Mouse (Mus musculus) midbrain, embryonic 14.5 days (tissue): ENCODE results near the gene Syt7. TPM values are rescaled to one million over a fixed set of nuclear protein-coding genes. Genes with fewer than 3 reads are reported as not detected.

ENCODE experiments used
- ATAC-seq: fragments of 200-750 bp; cut with Nextera tagmentation; 2 replicates; pipeline ENCODE4 v1.8.0; 2017; ENCODE audit warnings: moderate number of reproducible peaks, moderate library complexity; ENCODE audit not compliant: low FRiP score, low TSS enrichment
- DNase-seq: peaks from one replicate; pipeline ENCODE4 v3.0.0-alpha.2; 2015
- H3K27ac ChIP-seq: fragments of 300-500 bp; sonication (generic); replicated peaks from 2 replicates; pipeline ENCODE4 v1.5.1; 2014; ENCODE audit warnings: mild to moderate bottlenecking, low read depth, low read length, moderate library complexity
- H3K27me3 ChIP-seq: fragments of 300-500 bp; sonication (generic); 2 replicates; pipeline ENCODE4 v1.6.1; 2014; ENCODE audit warnings: low read length, control low read depth, mixed read lengths; ENCODE audit not compliant: control insufficient read depth, insufficient read depth
- H3K36me3 ChIP-seq: fragments of 300-500 bp; sonication (generic); 2 replicates; pipeline ENCODE4 v1.6.1; 2014; ENCODE audit warnings: low read length, control low read depth; ENCODE audit not compliant: control insufficient read depth, insufficient read depth
- H3K4me1 ChIP-seq: fragments of 300-500 bp; sonication (generic); 2 replicates; pipeline ENCODE4 v1.6.1; 2014; ENCODE audit warnings: mild to moderate bottlenecking, antibody characterized with exemption, low read length, control low read depth; ENCODE audit not compliant: control insufficient read depth, insufficient read depth
- H3K4me2 ChIP-seq: fragments of 300-500 bp; sonication (generic); 2 replicates; pipeline ENCODE4 v1.6.1; 2014; ENCODE audit warnings: mild to moderate bottlenecking, low read length, moderate library complexity
- H3K4me3 ChIP-seq: fragments of 300-500 bp; sonication (generic); replicated peaks from 2 replicates; pipeline ENCODE4 v1.5.1; 2014; ENCODE audit warnings: low read depth, low read length
- H3K9ac ChIP-seq: fragments of 300-500 bp; sonication (generic); replicated peaks from 2 replicates; pipeline ENCODE4 v1.6.1; 2014; ENCODE audit warnings: mild to moderate bottlenecking, low read length, moderate library complexity
- H3K9me3 ChIP-seq: fragments of 300-500 bp; sonication (generic); 2 replicates; pipeline ENCODE4 v1.6.1; 2016; ENCODE audit warnings: low read length, control low read depth, mixed read lengths; ENCODE audit not compliant: control insufficient read depth
- WGBS: fragments of 180-500 bp; shearing (Covaris S2); extraction: QIAGEN DNeasy Blood & Tissue Kit; methylation state at CpG from one replicate; pipeline ENCODE4 v1.1.7; 2014; 5-methylcytosine and 5-hydroxymethylcytosine counted together
- polyA plus RNA-seq: library from polyadenylated mRNA; unstranded; fragments of >200 nt; fragmentation: Nextera tagmentation; extraction: Ambion mirVana; gene quantifications from 2 replicates; pipeline ENCODE4 v1.2.1, GENCODE M21; 2014

Syt7 gene
- polyA plus RNA-seq, 1 experiment from 2014 or later, result 10.1 TPM

GRCm38 (mm10) chr19:10454718-10455436 is 66.0 kb downstream of the Syt7 start:
- Histone ChIP-seq H3K27ac (no peak overlapping the region), H3K36me3 (no peaks in the 10 kb centered on the region), H3K4me1 (peaks cover 15% of the 10 kb centered on the region), H3K4me3 (no peak overlapping the region), H3K4me2 (no peak overlapping the region), H3K9me3 (no peaks in the 10 kb centered on the region), H3K27me3 (peaks cover 37% of the 10 kb centered on the region), H3K9ac (no peak overlapping the region)
- DNase-seq, result no peak
- 73% methylated on average over 4 of the region's 4 CpGs for WGBS
- no peak for ATAC-seq

- H3K4me3 ChIP-seq, result no peak overlapping the region
- 73% methylated on average over 3 of the region's 3 CpGs for WGBS
Measured at GRCm38 (mm10) chr19:10455437-10455806, 66.5 kb downstream of the Syt7 start.

GRCm38 (mm10) chr19:10456752-10457483 is 68.0 kb downstream of the Syt7 start, which contains the start of gene Lrrc10b:
Gene Lrrc10b, minus strand, starts transcription at chr19:10457473.
- under 1% methylated on average over 88 of the region's 96 CpGs for WGBS
- H3K27ac ChIP-seq, result peak within 1 kb of the TSS; percentile 57
- peak; percentile 91 for DNase-seq
- H3K4me3 ChIP-seq, result peak within 1 kb of the TSS; percentile 48
- H3K4me2 ChIP-seq, result peak within 1 kb of the TSS; percentile 89
- H3K27me3 ChIP-seq, result peaks cover 40% of the 10 kb centered on the region
- H3K9me3 ChIP-seq, result no peaks in the 10 kb centered on the region
- H3K4me1 ChIP-seq, result peaks cover 15% of the 10 kb centered on the region
- ATAC-seq, result peak; percentile 67
- H3K36me3 ChIP-seq, result no peaks in the 10 kb centered on the region
- H3K9ac ChIP-seq, result peak within 1 kb of the TSS; percentile 47

More at GRCm38 (mm10) chr19:10455437-10455806, 66.5 kb downstream of the Syt7 start:
- Histone ChIP-seq H3K9ac (no peak overlapping the region), H3K27ac (no peak overlapping the region), H3K4me2 (no peak overlapping the region), H3K4me1 (peaks cover 15% of the 10 kb centered on the region), H3K36me3 (no peaks in the 10 kb centered on the region), H3K27me3 (peaks cover 38% of the 10 kb centered on the region), H3K9me3 (no peaks in the 10 kb centered on the region)
- no peak for DNase-seq
- ATAC-seq, result no peak

DNA sequence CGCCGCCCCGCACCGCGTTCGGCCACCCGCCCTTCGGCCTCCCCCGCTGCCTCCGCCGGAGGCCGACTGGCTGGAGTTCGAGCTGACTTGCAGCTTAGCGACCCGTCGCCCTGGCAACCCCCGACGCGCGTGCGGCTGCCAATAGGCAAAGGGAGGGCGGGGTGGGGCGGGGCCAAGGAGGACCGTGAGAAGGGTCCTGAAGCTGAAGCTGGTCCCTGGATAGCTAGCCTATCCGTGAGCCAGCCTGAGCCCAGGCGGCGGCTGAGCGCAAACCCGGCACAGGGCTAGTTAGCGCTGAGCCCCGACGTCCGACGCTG is 68.6 kb downstream of the Syt7 start:
- peak overlapping the region; percentile 48 for H3K4me3 ChIP-seq
- WGBS, result under 1% methylated on average over 34 of the region's 34 CpGs
- H3K4me2 ChIP-seq, result peak overlapping the region; percentile 89
- H3K4me1 ChIP-seq, result peaks cover 15% of the 10 kb centered on the region
- no peak overlapping the region for H3K27ac ChIP-seq
- peak; percentile 90 for ATAC-seq
- peak; percentile 93 for DNase-seq
- peak overlapping the region; percentile 47 for H3K9ac ChIP-seq
- no peaks in the 10 kb centered on the region for H3K9me3 ChIP-seq
- peaks cover 41% of the 10 kb centered on the region for H3K27me3 ChIP-seq
- H3K36me3 ChIP-seq, result no peaks in the 10 kb centered on the region

GRCm38 (mm10) chr19:10458096-10458495 is 69.2 kb downstream of the Syt7 start:
- Histone ChIP-seq H3K9ac (no peak overlapping the region), H3K4me2 (peak overlapping the region; percentile 89), H3K27me3 (peaks cover 41% of the 10 kb centered on the region), H3K4me1 (peaks cover 15% of the 10 kb centered on the region), H3K4me3 (peak overlapping the region; percentile 48; the same call in 1 of the 2 replicates), H3K36me3 (no peaks in the 10 kb centered on the region), H3K27ac (no peak overlapping the region), H3K9me3 (no peaks in the 10 kb centered on the region)
- 21% methylated on average over 8 of the region's 8 CpGs for WGBS
- peak; percentile 59 for DNase-seq
- ATAC-seq, result peak; percentile 4; the same call in 1 of the 2 replicates

DNA sequence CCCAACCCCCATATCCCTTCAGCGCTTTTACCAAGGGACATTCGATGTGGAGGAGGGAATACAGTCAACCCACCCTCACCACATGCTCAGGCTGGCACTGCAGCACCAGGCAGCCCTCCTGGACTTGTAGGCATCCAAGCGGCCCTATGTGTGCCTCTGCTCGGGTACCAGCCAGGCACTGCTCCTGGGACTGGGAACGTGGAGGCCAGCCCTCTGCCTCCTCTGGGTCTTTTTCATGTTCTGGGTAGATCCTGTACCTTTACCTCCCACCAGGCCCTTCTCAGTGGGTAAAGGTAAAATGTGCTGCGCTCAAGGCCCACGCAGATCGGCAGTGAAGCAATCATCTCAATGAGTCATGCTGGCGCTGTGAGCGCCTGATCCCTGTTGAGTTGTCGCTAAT is 71.0 kb downstream of the Syt7 start:
- no peak for ATAC-seq
- WGBS, result 38% methylated on average over 11 of the region's 11 CpGs
- no peak for DNase-seq
- Histone ChIP-seq H3K27me3 (peaks cover 41% of the 10 kb centered on the region), H3K36me3 (no peaks in the 10 kb centered on the region), H3K9me3 (no peaks in the 10 kb centered on the region), H3K4me1 (peaks cover 19% of the 10 kb centered on the region), H3K4me2 (no peak overlapping the region), H3K4me3 (no peak overlapping the region), H3K27ac (no peak overlapping the region), H3K9ac (no peak overlapping the region)

- Histone ChIP-seq H3K4me1 (peaks cover 12% of the 10 kb centered on the region), H3K4me3 (no peak overlapping the region), H3K9me3 (no peaks in the 10 kb centered on the region), H3K36me3 (no peaks in the 10 kb centered on the region), H3K27ac (no peak overlapping the region), H3K27me3 (peaks cover 26% of the 10 kb centered on the region), H3K9ac (no peak overlapping the region), H3K4me2 (no peak overlapping the region)
- ATAC-seq (no peak), DNase-seq (no peak)
- WGBS, result 53% methylated on average over 7 of the region's 7 CpGs
Measured at GRCm38 (mm10) chr19:10461584-10461983, 72.7 kb downstream of the Syt7 start.

DNA sequence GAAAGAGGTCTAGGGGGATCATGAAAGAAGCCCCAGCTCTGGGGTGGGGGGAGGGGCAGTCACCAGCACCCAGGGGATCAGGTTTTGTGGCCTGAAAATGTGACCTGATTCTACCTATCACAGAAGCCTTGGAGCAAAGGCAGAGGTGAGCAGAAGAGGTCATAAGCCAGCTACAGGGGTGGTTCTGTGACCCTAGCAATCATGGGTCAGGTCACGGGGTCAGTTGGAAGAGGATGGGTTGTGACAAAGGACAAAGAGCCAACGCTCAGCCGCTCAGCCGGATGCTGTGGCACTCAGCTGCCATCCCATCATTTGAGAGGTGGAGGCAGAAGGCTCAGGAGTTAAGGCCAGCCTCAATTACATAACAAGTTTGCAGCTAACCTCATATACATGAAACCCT is 75.5 kb downstream of the Syt7 start:
- H3K4me1 ChIP-seq, result peaks cover 4% of the 10 kb centered on the region; the same call in 1 of the 2 replicates
- 18% methylated on average over 4 of the region's 4 CpGs for WGBS
- no peak for ATAC-seq
- H3K36me3 ChIP-seq, result no peaks in the 10 kb centered on the region
- H3K4me2 ChIP-seq, result no peak overlapping the region
- H3K9me3 ChIP-seq, result no peaks in the 10 kb centered on the region
- no peak overlapping the region for H3K4me3 ChIP-seq
- no peak overlapping the region for H3K9ac ChIP-seq
- H3K27me3 ChIP-seq, result peaks cover 6% of the 10 kb centered on the region; the same call in 1 of the 2 replicates
- no peak for DNase-seq
- H3K27ac ChIP-seq, result no peak overlapping the region
